Mouse (Mus musculus) layer of hippocampus, adult 2 months (tissue): ENCODE measurements around the gene Spint2. TPM values are rescaled to one million over a fixed set of nuclear protein-coding genes. Genes with fewer than 3 reads are reported as not detected.

Source experiments
- DNase-seq, 2 experiments: peaks; one replicate each; pipeline ENCODE4 v3.0.0; 2022; ENCODE audit warnings: low spot score in 2 of 2
- H3K27ac ChIP-seq: fragments of 200-600 bp; 2 replicates; pipeline ENCODE4 v1.8.1; 2022
- H3K4me3 ChIP-seq: fragments of 200-600 bp; 2 replicates; pipeline ENCODE4 v1.8.1; 2022; ENCODE audit warnings: mild to moderate bottlenecking
- CTCF ChIP-seq: fragments of 200-600 bp; conservative IDR thresholded peaks from 2 replicates; pipeline ENCODE4 v1.8.1; 2022; ENCODE audit warnings: antibody characterized with exemption, mild to moderate bottlenecking, moderate library complexity
- total RNA-seq, 2 experiments: library from RNA; stranded (reverse); gene quantifications; 2 replicates each; pipeline ENCODE4 v1.2.3; 2021

Gene Spint2
- total RNA-seq, 2 experiments from 2014 or later, result 18.3 to 21.7 TPM

GRCm38 (mm10) chr7:29295861-29296647 lies 14.3 kb upstream of the Spint2 start:
- Histone ChIP-seq H3K27ac (no peak overlapping the region), H3K4me3 (no peak overlapping the region)
- TF ChIP-seq CTCF, result no peak
- DNase-seq, result no peak

DNA sequence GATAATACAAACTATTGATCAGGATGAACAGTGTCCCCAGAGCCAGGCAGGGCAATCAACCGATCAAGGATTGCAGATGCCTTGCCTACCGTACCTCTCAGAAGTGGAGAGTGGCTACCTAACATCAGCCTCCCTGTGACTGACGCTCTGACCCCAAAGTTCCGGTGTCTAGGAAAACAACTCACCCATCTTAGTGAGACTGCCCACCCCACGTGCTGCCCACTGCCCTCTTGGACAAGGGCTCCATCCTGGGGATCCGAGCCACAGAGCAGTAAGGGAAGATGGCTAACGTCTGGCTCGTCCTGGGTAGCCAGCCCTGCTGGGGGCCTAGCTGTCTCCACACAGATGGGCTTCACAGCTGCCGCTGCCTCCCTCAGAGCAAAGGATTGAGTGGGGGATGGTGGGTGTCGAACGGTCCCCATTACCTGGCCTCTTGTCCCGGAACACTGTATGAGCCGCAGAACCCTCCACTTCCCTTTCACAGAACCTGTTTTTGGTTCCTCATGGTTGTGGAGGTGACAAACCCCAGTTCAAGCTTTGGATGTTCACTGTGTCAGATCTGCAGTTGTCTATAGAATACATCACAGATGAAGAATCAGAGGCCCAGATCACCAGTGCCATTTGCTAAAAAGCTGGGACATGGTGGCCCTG lies 12.5 kb upstream of the Spint2 start:
- peak overlapping the region; percentile 81 for H3K27ac ChIP-seq

DNA sequence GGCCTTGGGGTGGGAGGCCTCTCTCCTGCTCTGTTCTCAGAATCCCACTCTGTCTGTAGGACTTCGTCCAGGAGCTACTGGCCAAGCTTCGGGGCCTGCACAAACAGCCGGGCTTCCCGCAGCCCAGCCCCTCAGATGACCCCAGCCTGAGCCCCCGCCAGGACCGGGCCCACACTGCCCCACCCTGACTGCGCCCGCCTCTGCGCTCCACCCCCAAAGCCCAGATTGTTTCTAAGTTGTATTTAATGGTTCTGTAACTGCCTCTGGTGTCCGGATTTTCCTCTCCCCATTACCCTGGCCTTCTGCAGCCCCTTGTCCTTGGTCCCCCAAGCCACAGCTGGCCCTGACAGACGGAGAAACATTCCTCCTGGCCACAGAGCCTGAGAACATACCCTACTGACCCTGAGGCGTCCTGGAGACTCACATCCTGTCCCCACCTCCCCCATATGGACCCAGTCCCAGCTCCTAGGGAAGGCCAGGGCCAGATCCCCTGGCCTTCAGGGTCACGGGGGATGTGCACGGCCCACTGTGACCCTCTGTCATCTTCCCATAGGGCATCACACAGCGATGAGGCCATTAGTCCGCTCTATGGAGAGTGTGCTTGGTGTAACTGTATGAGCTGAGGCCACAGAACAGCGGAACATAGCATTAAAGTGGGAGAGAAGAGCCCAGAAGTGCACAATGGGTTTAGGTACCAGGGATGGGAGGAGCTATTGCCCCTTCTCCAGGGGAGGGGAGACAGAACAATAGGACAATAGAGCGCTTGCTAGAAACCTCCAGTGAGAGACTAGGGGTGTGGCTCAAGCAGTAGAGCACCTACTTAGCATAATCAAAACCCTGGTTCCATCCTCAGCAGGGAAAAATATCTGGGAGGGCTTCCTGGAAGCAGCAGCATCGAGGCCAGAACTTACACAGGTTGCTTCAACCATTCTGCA lies 11.7 kb upstream of the Spint2 start:
- Histone ChIP-seq H3K27ac (peak overlapping the region; percentile 81), H3K4me3 (no peak overlapping the region)
- DNase-seq, result no peak
- TF ChIP-seq CTCF, result no peak

More for the DNA sequence above, 12.5 kb upstream of the Spint2 start:
- H3K4me3 ChIP-seq, result no peak overlapping the region
- no peak for TF ChIP-seq CTCF
- DNase-seq, result no peak

DNA sequence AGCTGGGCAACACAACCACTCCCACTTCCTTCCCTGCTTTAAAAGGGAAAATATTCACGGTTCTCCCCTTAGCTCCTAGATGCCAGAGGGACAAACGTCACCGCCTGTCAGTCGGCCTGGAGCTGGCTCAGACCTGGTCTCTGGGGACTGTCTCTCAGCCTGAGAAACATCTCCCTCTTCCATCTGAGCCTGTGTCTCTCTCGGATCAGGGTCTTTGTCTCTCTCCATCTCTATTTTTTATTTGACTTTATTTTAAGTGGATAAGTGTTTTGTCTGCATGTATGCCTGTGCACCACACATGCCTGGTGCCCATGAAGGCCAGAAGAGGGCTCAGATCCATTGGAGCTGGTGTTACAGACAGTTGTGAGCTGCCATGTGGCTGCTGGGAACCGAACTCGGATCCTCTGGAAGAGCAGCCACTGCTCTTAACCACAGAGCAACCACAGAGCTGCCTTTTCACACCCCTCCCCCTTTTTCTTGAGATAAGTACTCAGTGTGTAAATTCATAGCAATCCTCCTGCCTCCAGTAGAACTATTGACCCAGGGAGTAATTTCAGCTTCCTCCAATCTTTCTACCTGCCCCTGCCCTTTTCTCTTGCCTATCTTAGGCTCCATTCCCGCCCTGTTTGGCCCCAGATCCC lies 10.9 kb upstream of the Spint2 start:
- TF ChIP-seq CTCF, result no peak
- peak overlapping the region; percentile 20 for H3K4me3 ChIP-seq
- no peak for DNase-seq
- peak overlapping the region; percentile 81 for H3K27ac ChIP-seq

DNA sequence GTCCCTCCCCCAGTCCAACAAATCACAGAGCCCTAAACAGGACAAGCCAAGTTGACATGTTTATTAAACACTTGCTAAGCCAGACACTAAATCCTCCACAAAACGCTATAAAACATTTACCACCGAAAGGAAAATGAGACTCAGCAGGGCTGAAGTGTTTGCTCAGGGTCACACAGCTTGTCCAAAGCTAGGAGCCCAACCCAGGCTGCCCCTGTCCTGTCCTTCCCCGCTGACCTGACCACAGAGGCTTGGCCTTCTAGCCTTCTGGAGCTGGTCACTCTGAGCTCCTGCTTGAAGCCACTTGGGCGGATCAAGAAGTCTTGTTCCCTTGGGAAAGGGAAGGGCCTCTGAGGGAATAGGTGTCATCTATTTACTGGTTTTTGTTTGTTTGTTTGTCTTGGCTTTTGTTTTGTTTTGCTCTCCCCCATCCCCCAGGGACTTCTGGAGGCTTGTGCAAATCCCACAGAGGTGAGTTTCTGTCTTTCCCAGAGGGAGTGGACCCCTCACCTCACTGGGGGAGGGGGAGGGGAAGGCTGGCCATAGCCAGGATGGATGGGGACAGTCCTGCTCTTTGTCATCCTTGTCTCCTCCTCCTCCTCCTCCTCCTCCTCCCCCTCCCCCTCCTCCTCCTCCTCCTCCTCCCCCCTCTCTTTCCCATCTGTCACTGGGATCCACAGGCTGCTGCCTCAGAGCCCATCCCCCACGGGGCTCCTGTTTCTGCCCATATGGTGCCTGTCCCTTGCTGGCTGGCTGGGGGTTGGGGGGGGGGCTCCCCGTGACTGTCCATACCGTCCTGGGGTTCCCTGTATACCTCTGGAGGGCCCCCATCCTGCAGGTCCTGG lies 10.1 kb upstream of the Spint2 start:
- peak overlapping the region; percentile 86 for H3K27ac ChIP-seq
- TF ChIP-seq CTCF, result no peak
- DNase-seq, result no peak
- peak overlapping the region; percentile 30; the same call in 1 of the 2 replicates for H3K4me3 ChIP-seq

GRCm38 (mm10) chr7:29290691-29291485 lies 9.2 kb upstream of the Spint2 start:
- TF ChIP-seq CTCF, result no peak
- H3K4me3 ChIP-seq, result peak overlapping the region; percentile 30; the same call in 1 of the 2 replicates
- DNase-seq, result peak in 1 of 2 experiments; percentile 26

GRCm38 (mm10) chr7:29289856-29290255 lies 8.1 kb upstream of the Spint2 start:
- no peak for TF ChIP-seq CTCF
- DNase-seq, result no peak
- Histone ChIP-seq H3K4me3 (peak overlapping the region; percentile 55), H3K27ac (peak overlapping the region; percentile 86)

More at GRCm38 (mm10) chr7:29290691-29291485, 9.2 kb upstream of the Spint2 start:
- peak overlapping the region; percentile 86 for H3K27ac ChIP-seq

DNA sequence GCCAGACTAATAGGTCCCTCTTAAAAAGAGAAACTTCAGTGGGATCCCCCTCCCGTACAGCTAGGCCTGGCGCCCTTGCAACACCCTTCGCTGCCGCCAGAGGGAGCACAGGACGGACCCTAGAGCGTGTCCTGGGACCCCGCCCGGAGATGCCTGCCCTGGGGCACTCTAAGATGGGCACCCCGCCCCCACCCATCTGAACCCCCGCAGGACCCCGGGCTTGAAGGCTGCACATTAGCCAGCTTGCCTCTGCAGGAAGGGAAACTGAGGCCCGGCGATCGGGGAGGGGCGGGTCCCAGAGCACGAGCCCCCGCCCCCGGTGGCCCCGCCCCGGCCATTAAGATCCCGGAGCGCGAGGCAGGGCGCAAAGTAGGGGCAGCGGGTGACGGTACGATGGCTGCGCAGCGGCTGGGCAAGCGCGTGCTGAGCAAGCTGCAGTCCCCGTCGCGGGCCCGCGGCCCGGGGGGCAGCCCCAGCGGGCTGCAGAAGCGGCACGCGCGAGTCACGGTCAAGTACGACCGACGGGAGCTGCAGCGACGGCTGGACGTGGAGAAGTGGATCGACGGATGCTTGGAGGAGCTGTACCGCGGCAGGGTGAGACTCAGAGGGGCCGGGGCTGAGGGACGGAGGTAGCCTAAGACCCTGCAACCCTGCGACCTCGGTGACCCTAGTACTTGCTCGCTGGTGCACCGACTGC lies 7.4 kb upstream of the Spint2 start, which contains the start of gene Ppp1r14a:
TSS of gene Ppp1r14a (plus strand) at position 367 of the 697 bp plus-strand sequence.
- Histone ChIP-seq H3K27ac (peak within 1 kb of the TSS; percentile 86), H3K4me3 (peak within 1 kb of the TSS; percentile 55)
- TF ChIP-seq CTCF, result peak; percentile 97
- DNase-seq, result peak in 1 of 2 experiments; percentile 66

DNA sequence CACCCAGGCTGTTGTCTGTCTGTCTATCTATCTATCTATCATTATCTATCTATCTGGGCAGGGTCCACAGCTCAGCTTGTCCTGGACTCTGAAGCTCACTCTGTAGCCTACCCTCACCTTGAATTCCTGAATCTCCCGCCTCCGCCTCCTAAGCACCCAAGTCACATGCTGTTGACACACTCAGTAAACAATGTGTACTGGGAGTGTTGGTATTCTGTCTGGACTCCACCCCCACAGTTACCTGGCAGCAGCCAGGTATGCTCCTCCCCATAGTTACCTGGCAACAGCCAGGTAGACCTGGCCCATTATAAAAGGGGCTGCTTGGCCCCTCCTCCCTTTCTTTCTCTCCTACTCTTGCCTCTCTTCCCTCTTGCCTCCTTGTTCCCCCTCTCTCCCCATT lies 6.4 kb upstream of the Spint2 start:
- DNase-seq, result no peak
- Histone ChIP-seq H3K4me3 (no peak overlapping the region), H3K27ac (no peak overlapping the region)
- TF ChIP-seq CTCF, result no peak

DNA sequence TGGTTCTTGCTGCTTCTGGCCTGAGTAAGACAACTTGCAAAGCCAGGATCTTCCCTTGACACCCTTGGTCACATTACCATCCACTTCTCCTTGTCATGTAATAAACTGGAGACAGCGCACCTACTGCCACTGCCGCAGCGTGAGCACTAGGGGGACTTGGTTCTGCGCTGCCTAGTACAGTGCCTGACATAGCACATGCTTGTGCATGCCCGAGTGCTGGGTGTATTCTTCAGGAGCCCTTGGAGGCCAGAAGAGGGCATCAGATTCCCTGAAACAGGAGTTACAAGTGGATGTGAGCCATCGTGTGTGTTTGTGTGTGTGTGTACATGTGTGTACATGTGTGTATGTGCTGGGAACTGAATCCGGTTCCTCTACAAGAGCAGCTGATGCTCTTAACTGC lies 5.8 kb upstream of the Spint2 start:
- Histone ChIP-seq H3K4me3 (no peak overlapping the region), H3K27ac (no peak overlapping the region)
- peak; percentile 42 for TF ChIP-seq CTCF
- no peak for DNase-seq
